Mouse (Mus musculus) heart, embryonic 11.5 days (tissue): ENCODE measurements around the gene Slc25a33. TPM values are rescaled to one million over a fixed set of nuclear protein-coding genes. Genes with fewer than 3 reads are reported as not detected.
"Not testable (repeated sequence)": the region's sequence is repeated elsewhere in the genome, so short reads cannot be mapped to it uniquely, and the experiment has no call there.

ENCODE experiments used
- ATAC-seq: fragments of 200-750 bp; cut with Nextera tagmentation; replicated peaks from 2 replicates; pipeline ENCODE4 v1.8.0; 2017; ENCODE audit warnings: moderate library complexity; ENCODE audit not compliant: insufficient number of reproducible peaks, low FRiP score, low TSS enrichment
- H3K27ac ChIP-seq: fragments of 300-500 bp; sonication (generic); 2 replicates; pipeline ENCODE4 v1.5.1; 2014; ENCODE audit warnings: mild to moderate bottlenecking, low read depth, low read length
- H3K27me3 ChIP-seq: fragments of 300-500 bp; sonication (generic); 2 replicates; pipeline ENCODE4 v1.6.1; 2014; ENCODE audit warnings: mild to moderate bottlenecking, low read length, mixed read lengths; ENCODE audit not compliant: control insufficient read depth, insufficient read depth
- H3K36me3 ChIP-seq: fragments of 300-500 bp; sonication (generic); 2 replicates; pipeline ENCODE4 v1.6.1; 2014; ENCODE audit warnings: mild to moderate bottlenecking, low read length, moderate library complexity, mixed read lengths; ENCODE audit not compliant: control insufficient read depth, insufficient read depth
- H3K4me1 ChIP-seq: fragments of 300-500 bp; sonication (generic); 2 replicates; pipeline ENCODE4 v1.6.1; 2014; ENCODE audit warnings: low read length; ENCODE audit not compliant: control insufficient read depth, insufficient read depth
- H3K4me2 ChIP-seq: fragments of 300-500 bp; sonication (generic); 2 replicates; pipeline ENCODE4 v1.6.1; 2014; ENCODE audit warnings: mild to moderate bottlenecking, moderate library complexity
- H3K4me3 ChIP-seq: fragments of 300-500 bp; sonication (generic); 2 replicates; pipeline ENCODE4 v1.5.1; 2014; ENCODE audit warnings: low read depth, low read length
- H3K9ac ChIP-seq: fragments of 300-500 bp; sonication (generic); 2 replicates; pipeline ENCODE4 v1.6.1; 2014; ENCODE audit warnings: mild to moderate bottlenecking, low read depth, low read length, moderate library complexity
- H3K9me3 ChIP-seq: fragments of 300-500 bp; sonication (generic); replicated peaks from 2 replicates; pipeline ENCODE4 v1.6.1; 2016; ENCODE audit warnings: low read length; ENCODE audit not compliant: control insufficient read depth
- WGBS: fragments of 180-500 bp; shearing (Covaris S2); extraction: QIAGEN DNeasy Blood & Tissue Kit; methylation state at CpG from one replicate; pipeline ENCODE4 v1.1.7; 2014; ENCODE audit not compliant: insufficient replicate concordance; 5-methylcytosine and 5-hydroxymethylcytosine counted together
- polyA plus RNA-seq: library from polyadenylated mRNA; unstranded; fragments of >200 nt; fragmentation: Nextera tagmentation; extraction: Ambion mirVana; gene quantifications from 2 replicates; pipeline ENCODE4 v1.2.1, GENCODE M21; 2014

Slc25a33 gene
- polyA plus RNA-seq, 1 experiment from 2014 or later: 9.4 TPM

DNA sequence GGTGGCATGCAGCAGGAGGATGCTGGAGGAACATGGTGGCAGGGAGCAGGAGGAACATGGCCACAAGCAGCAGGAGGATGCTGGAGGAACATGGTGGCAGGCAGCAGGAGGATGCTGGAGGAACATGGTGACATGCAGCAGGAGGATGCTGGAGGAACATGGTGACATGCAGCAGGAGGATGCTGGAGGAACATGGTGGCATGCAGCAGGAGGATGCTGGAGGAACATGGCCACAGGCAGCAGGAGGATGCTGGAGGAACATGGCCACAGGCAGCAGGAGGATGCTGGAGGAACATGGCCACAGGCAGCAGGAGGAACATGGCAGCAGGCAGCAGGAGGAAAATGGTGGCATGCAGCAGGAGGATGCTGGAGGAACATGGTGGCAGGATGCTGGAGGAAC is 36.3 kb upstream of the Slc25a33 start:
- not testable (repeated sequence) for H3K4me3 ChIP-seq, H3K4me1 ChIP-seq, H3K9ac ChIP-seq, H3K9me3 ChIP-seq, H3K27ac ChIP-seq, ATAC-seq, H3K4me2 ChIP-seq, H3K36me3 ChIP-seq
- H3K27me3 ChIP-seq: peaks cover 29% of the 10 kb centered on the region

GRCm38 (mm10) chr4:149808584-149809227 is 34.6 kb upstream of the Slc25a33 start:
- no peaks in the 10 kb centered on the region for H3K4me1 ChIP-seq
- peaks cover 29% of the 10 kb centered on the region for H3K27me3 ChIP-seq
- H3K9me3 ChIP-seq: no peaks in the 10 kb centered on the region
- ATAC-seq: no peak
- no peak overlapping the region for H3K4me2 ChIP-seq
- H3K36me3 ChIP-seq: no peaks in the 10 kb centered on the region
- no peak overlapping the region for H3K4me3 ChIP-seq
- 35% methylated on average over 11 of the region's 11 CpGs for WGBS
- H3K27ac ChIP-seq: no peak overlapping the region
- no peak overlapping the region for H3K9ac ChIP-seq

GRCm38 (mm10) chr4:149808060-149808567 is 34.0 kb upstream of the Slc25a33 start:
- 35% methylated on average over 14 of the region's 14 CpGs for WGBS
- Histone ChIP-seq H3K27ac (no peak overlapping the region), H3K4me2 (no peak overlapping the region), H3K27me3 (peaks cover 29% of the 10 kb centered on the region), H3K9me3 (no peaks in the 10 kb centered on the region), H3K4me3 (no peak overlapping the region), H3K9ac (no peak overlapping the region), H3K36me3 (no peaks in the 10 kb centered on the region), H3K4me1 (no peaks in the 10 kb centered on the region)
- ATAC-seq: no peak

- no peak overlapping the region for H3K9ac ChIP-seq
- H3K36me3 ChIP-seq: no peaks in the 10 kb centered on the region
- H3K4me3 ChIP-seq: no peak overlapping the region
- H3K4me2 ChIP-seq: no peak overlapping the region
- ATAC-seq: no peak; the same call in 1 of the 2 replicates
- H3K4me1 ChIP-seq: no peaks in the 10 kb centered on the region
- H3K27ac ChIP-seq: no peak overlapping the region
- 50% methylated on average over 19 of the region's 19 CpGs for WGBS
- no peaks in the 10 kb centered on the region for H3K9me3 ChIP-seq
- H3K27me3 ChIP-seq: peaks cover 29% of the 10 kb centered on the region
Observed at GRCm38 (mm10) chr4:149806699-149807381, 32.8 kb upstream of the Slc25a33 start.

DNA sequence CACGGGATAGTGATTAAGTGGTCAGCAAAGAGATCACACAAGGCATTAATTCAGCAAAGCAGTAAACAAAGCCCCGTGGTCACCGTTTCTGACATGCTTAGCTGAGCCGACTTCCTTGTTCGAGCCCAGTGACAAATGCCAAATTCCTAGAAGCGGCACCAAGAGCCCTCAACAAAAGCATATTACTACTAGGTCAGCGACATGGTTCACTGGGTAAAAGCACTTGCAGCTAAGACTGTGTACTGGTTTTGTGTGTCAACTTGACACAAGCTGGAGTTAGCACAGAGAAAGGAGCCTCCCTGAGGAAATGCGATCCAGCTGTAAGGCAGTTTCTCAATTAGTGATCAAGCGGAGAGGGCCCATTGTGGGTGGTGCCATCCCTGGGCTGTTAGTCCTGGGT is 28.2 kb upstream of the Slc25a33 start:
- ATAC-seq: no peak
- Histone ChIP-seq H3K4me3 (no peak overlapping the region), H3K9ac (no peak overlapping the region), H3K36me3 (no peaks in the 10 kb centered on the region), H3K9me3 (no peaks in the 10 kb centered on the region), H3K27ac (no peak overlapping the region), H3K27me3 (no peaks in the 10 kb centered on the region; the same call in 1 of the 2 replicates), H3K4me1 (peaks cover 8% of the 10 kb centered on the region), H3K4me2 (no peak overlapping the region)
- WGBS: 73% methylated on average over 9 of the region's 9 CpGs

GRCm38 (mm10) chr4:149800576-149800975 is 26.5 kb upstream of the Slc25a33 start:
- H3K36me3 ChIP-seq: no peaks in the 10 kb centered on the region
- no peak for ATAC-seq
- H3K9me3 ChIP-seq: no peaks in the 10 kb centered on the region
- H3K9ac ChIP-seq: no peak overlapping the region
- no peak overlapping the region for H3K4me3 ChIP-seq
- H3K4me1 ChIP-seq: peaks cover 14% of the 10 kb centered on the region
- no peak overlapping the region for H3K4me2 ChIP-seq
- 81% methylated on average over 2 of the region's 2 CpGs for WGBS
- no peaks in the 10 kb centered on the region; the same call in 1 of the 2 replicates for H3K27me3 ChIP-seq
- H3K27ac ChIP-seq: no peak overlapping the region

GRCm38 (mm10) chr4:149800172-149800464 is 26.0 kb upstream of the Slc25a33 start:
- Histone ChIP-seq H3K27me3 (no peaks in the 10 kb centered on the region; the same call in 1 of the 2 replicates), H3K4me1 (peaks cover 14% of the 10 kb centered on the region), H3K9me3 (no peaks in the 10 kb centered on the region), H3K9ac (no peak overlapping the region), H3K4me3 (no peak overlapping the region), H3K4me2 (no peak overlapping the region), H3K36me3 (no peaks in the 10 kb centered on the region), H3K27ac (no peak overlapping the region)
- ATAC-seq: no peak; the same call in 1 of the 2 replicates
- 75% methylated on average over 6 of the region's 6 CpGs for WGBS

- no peak overlapping the region for H3K9ac ChIP-seq
- no peak overlapping the region for H3K4me3 ChIP-seq
- H3K4me1 ChIP-seq: peaks cover 14% of the 10 kb centered on the region
- no peaks in the 10 kb centered on the region for H3K9me3 ChIP-seq
- no peaks in the 10 kb centered on the region; the same call in 1 of the 2 replicates for H3K27me3 ChIP-seq
- no peak overlapping the region for H3K4me2 ChIP-seq
- H3K36me3 ChIP-seq: no peaks in the 10 kb centered on the region
- H3K27ac ChIP-seq: no peak overlapping the region
- no peak for ATAC-seq
- 82% methylated on average over 16 of the region's 16 CpGs for WGBS
Observed at GRCm38 (mm10) chr4:149799346-149800171, 25.5 kb upstream of the Slc25a33 start.
